Mouse (Mus musculus) mesoderm, embryonic 11.5 days (tissue): ENCODE data around the gene Asb11.
A peak's percentile ranks its signal among the peaks of the same experiment; 100 is the strongest.

Experiments
- DNase-seq: peaks from one replicate; pipeline ENCODE4 v3.0.0-alpha.2; 2012; ENCODE audit warnings: low read depth, low spot score

Asb11 gene

DNA sequence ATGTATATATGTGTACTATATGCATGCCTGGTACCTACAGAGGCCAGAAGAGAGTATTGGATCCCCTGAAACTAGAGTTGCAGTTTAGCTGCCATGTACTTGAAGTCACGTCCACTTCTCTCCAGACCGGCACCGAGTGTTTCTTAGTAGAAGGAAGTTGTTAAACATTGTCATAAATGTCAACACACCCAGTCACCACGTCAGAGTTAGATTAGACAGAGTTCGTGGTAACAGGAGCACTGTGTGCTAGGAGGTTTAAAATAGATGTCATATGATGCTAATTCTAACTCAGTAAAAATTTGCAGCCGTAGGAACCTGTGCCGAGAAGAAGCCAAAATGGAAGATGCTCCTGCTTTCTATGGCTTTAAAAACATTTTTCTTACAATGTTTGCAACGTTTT lies at the start of gene Asb11:
TSS of gene Asb11 (plus strand) at position 286 of the 400 bp plus-strand sequence.
- no peak for DNase-seq

DNA sequence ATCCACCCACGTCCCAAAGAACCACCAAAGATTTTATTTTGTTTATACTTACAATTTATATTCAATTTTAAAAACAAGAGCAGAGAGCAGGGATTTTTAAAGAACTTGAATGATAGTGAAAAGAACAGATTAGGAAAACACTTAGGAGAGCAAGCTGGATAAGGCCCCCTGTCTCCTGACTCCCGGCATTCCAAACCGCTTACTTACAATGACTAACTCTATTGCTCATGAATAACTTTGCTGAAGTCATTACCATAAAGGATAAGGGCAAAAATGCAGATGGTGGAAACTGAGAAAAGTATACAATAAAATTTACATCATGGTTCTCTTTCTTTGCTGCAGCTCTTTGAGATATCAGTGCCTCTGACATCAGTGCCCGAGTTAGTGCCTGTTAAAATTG lies 42.7 kb upstream of the Asb11 start:
- DNase-seq: no peak

- peak; percentile 23 for DNase-seq
These were observed 38.3 kb upstream of the Asb11 start for GRCm38 (mm10) chrX:164398456-164398855.

DNA sequence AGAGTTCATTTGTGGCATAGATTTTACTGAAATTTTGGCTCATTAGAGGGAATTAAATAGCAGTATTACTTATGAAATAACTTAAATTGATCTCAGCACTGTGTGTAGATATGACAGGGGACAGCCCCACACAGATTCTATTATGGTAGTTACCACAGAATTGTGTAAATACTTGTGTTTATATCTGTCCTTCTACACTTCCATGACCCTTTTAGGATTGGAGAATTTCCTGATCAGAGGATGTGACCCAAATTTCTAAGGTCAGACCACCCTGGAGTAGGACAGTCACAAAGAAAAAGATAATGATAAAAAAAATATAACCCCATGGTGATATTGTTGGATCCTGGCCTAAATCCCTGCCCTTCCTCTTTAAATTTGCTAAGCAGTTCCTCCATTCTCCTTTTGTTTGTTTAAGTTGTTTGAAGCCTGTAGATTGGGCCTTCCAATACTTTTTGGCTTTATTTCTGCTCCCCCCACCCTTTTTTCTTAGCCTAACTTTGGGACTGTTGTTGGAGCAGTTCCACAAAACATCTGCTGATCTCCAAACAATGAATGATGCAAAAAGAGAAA lies 31.6 kb upstream of the Asb11 start:
- no peak for DNase-seq

- no peak for DNase-seq
These were observed 30.4 kb upstream of the Asb11 start for GRCm38 (mm10) chrX:164406133-164407022.

DNA sequence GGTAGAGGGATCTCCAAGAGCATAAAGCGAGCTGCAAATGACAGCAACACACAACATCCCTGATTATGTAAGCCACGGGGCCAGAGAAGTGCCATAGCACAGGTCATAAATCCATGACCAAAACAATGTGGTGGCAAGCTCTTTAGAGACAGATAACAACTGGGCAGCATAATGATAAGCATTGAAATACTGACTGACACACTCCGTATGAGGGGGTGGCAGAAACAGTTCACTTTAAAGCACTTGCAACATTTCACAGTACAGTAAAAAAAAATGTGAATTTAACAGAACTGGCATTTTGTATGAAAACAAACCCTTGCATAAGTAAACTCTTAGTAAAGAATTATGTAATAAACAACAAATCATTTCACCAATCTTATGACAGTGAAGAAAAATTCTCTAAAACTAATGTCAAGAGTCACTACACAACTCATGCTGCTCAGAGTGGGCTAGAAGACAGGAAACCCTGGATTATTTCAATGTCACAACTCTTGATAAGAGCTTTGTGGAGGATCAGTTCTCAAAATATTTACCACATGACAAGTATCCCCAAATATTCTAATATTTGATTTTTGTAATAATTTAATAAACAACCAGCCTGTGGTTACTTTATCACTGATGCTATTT lies 28.4 kb upstream of the Asb11 start:
- DNase-seq: no peak

- DNase-seq: no peak
These were observed 26.2 kb upstream of the Asb11 start for GRCm38 (mm10) chrX:164410562-164410961.

DNA sequence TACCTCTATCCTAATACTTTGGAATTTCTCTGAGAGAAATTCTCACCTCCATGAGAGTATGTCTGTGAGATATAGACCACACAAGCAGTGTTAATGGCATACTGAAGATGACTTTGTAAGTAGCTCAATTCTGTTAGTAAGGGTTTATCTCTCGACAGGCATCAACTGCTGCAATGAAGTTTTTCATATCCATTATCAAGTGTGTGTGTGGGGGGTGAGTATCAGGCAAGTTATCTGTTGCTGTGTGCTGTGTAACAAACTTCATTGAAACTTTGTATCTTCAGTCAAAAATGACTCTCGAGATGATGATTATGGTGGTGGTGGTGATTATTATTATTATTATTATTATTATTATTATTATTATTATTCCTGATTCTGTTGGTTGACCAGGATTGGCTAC lies 20.0 kb upstream of the Asb11 start:
- no peak for DNase-seq

- DNase-seq: no peak
These were observed 18.8 kb upstream of the Asb11 start for GRCm38 (mm10) chrX:164418008-164418407.

DNA sequence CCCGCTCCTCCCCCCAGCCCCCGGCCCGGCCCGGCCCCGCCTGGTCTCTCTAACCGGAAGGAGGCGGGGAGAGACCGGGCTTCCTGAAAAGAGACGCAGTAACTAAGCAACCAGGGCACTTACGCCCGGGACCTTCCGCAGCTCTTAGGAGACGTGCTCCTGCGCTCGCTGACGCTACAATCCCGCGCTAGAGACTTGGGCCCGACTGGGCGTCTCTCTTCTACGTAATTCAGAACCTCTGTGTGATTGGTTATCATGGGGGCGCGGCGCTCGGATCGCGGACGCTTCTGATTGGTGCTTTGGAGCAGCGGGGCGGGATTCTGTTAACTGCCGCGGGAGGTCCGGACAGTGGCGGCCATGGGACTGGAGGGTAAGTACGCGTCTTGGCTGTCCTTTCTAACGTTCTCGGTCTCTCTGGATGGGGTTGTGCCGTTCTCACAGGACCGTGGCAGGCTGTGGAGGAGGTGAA lies 17.3 kb upstream of the Asb11 start, which contains the start of gene Piga:
TSS of gene Piga (plus strand) at position 317 of the 469 bp plus-strand sequence.
- DNase-seq: peak; percentile 94

DNA sequence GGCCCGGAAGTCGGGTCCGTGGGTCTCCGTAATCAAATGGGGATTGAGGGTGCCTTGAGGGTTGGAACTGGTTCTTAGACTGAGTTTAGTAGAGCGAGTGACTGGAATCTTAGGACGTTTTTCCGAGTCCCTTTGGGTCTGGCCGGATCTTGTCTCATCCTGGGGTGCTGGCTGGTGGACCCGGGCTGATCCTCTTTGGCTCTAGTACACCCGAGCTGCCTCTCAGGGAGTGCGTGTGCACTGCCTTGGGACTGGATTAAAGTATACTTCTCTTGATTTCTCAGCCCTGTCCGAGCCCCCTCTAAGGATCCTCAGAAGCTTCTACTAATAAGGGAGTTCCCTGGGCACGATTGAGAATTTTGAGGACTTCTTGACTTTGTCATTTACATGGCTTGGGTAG lies 16.8 kb upstream of the Asb11 start:
- no peak for DNase-seq

GRCm38 (mm10) chrX:164420518-164420917 lies 16.3 kb upstream of the Asb11 start:
- no peak for DNase-seq

DNA sequence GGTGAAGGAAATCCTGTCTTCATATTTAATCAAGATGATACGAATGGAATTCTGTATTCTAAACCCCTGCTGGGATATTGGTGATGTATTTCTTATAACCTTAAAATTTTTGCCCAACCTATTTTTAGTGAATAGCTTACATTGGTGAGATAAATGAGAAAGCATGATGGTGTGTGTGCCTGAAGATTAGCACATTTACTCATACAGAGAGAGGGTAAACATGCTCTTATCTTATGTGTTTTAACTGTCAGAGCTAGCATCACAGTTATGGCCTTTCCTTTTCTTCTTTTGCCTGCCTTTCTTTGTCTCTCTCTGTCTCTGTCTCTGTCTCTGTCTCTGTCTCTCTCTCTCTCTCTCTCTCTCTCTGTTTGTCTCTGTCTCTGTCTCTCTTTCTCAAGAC lies 12.0 kb upstream of the Asb11 start:
- DNase-seq: no peak

- DNase-seq: no peak
These were observed 9.5 kb upstream of the Asb11 start for GRCm38 (mm10) chrX:164427295-164427694.

DNA sequence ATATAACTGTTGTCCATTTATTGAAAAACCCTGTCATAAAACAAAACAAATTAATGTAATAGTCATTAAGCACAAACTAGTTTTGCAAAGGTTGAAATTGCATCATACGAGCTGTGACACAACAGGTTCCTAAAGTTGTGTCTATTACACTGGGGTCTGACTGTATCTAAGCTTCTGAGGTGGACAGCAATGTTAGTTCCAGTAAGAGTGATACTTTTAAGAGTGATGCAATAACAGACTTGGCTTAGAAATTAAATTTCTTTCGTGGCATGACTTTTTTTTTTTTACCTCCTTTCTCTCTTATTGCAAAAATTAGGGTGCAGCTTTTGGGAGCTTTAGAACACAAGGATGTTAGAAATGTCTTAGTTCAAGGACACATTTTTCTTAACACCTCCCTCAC lies 8.6 kb upstream of the Asb11 start:
- no peak for DNase-seq

- no peak for DNase-seq
These were observed 6.2 kb upstream of the Asb11 start for GRCm38 (mm10) chrX:164430621-164431020.

DNA sequence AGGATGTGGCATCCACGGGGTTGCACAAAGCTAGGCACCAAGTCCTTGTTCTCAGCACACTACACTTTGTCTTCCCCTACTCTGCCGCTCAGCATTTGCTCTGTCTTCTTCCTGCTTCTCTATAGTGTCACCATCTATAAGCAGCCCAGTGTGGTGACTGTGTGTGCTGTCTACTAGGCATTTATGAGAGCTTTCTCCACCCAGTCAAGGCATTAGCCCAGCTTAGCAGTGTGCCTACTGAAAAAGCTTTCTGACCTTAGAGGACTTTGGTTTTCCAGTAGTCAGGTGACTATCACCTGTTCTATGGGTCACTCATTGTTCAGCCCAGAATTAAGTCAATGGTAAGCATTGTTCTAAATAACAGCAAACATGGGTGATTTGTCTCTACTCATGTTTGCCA lies 5.7 kb upstream of the Asb11 start:
- DNase-seq: no peak

- no peak for DNase-seq
These were observed 5.3 kb upstream of the Asb11 start for GRCm38 (mm10) chrX:164431541-164431940.

- DNase-seq: no peak
These were observed 4.1 kb upstream of the Asb11 start for GRCm38 (mm10) chrX:164432682-164433081.

DNA sequence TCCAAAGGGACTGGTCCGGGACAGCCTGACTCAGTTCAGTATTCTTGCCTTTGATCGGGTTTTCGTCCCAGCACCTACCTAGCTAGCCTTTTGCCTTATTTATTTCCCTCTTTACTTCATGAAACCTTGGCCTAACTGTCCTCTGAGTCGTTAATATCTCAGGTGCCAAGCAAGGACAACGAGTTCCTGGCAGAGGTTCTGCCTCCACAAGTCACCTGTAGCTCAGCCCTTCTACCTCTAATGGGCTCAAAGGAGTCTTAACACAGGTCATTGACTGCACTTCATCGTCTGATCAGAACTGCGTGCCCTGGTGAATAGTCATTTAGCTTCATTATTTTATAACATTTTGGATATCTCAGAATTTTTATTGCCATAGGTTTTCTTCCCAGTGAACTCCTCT lies 2.7 kb downstream of the Asb11 start:
- no peak for DNase-seq

DNA sequence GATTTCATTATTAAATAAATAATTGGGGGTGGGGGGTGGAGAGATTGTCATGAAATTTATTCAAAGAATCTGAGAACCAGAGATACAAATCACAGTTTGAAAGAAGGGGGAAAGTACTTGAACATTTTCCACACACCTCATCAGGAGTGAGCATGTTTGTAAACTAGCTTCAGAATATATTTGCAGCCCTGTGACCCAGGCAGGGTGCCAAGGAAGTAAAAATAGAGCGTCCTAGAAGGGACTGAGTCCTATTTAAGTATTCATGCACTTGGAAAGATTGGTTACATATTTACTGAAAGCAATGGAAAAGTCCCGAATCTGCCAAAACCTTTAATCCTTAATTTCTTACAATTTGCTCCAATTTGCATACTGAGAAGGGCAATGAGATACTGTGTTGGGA lies 3.3 kb downstream of the Asb11 start:
- DNase-seq: no peak

DNA sequence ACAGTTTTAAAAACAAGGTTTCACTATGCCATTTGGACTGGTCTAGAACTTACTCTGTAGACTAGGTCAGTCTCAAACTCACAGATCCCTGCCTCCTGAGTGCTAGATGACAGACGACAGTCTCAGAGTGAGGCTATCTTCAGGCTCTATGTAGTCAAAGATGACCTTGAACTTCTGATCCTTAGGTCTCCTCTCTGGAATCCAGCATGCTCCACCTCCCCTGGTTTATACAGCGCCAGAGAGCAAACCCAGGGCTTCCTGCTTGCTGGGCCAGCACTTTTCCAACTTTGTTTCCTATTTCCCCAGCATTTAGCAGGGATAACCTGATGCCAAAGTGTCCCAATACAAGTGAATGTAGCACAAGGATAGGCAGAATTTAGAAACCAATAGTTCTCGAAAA lies 3.9 kb downstream of the Asb11 start:
- DNase-seq: no peak

DNA sequence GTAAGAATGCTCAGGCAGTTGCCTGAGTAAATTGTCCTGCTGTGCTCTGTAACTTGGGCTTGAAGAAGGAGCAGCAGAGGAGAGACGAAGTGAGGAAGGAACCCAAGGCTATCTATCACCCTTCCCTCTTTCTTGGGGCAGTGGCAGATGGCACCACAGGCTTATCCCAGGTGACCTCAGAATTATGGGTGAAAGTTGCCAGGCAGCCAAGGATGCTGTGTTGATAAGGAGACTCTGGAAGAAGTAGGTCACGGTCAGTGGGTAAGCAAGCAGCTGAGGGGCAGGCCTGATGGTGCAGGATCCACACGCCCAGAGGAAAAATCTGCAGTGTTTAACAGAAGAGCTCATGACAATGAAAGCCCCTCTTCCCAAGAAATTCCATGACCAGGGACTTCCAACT lies 4.5 kb downstream of the Asb11 start:
- no peak for DNase-seq
